Mouse (Mus musculus): ENCODE data around the gene Rab11fip4.

DNA sequence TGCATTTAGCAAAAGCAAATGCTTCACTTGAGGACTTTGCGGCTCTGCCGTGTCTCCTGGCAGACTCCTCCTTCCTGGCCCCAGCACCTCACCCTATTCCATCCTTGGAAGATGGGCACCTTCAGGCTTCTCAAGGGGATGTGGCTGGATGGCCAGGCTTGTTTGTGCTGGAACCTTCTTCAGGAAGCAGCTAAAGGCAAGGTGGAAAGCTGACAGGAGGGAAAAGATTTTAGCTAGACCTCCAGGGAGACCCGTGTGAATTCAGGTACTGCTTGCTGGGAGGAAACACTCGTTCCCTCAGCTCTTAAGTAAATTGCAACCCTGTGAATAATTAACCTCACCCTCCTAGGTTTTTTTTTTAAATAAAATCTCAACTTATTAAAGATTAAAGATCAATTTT lies 122.7 kb downstream of the Rab11fip4 start:
- TF ChIP-seq ZC3H11A (IDR thresholded peaks at IDR 0.05; ENCODE audit: borderline replicate concordance, low read depth, low read length) (no peak), CHD2 (IDR thresholded peaks at IDR 0.05; ENCODE audit: low read depth, low read length) (no peak), ZNF384 (IDR thresholded peaks at IDR 0.05; ENCODE audit: low read depth, low read length) (no peak), HCFC1 (IDR thresholded peaks at IDR 0.05; ENCODE audit: borderline replicate concordance, insufficient read depth, low read length) (no peak), MAFK (IDR thresholded peaks at IDR 0.05; ENCODE audit: insufficient read depth, low read depth, low read length) (no peak)

All from ES-E14 (cell line).